Mouse (Mus musculus) gastrocnemius, postnatal 25 days (tissue): ENCODE measurements around the gene Sfxn5. TPM values are rescaled to one million over a fixed set of nuclear protein-coding genes. Genes with fewer than 3 reads are reported as not detected.

Experiments used
- DNase-seq: peaks from one replicate; pipeline ENCODE4 v3.0.0; 2022
- microRNA-seq, 2 experiments: library from miRNA; unstranded; fragments of <30 nt; microRNA quantifications; one replicate each; pipeline ENCODE4 v1.2.0; 2021; ENCODE audit warnings: borderline replicate concordance in 2 of 2
- total RNA-seq, 2 experiments: library from RNA; stranded (reverse); gene quantifications; 1 replicate in 1 of 2; 2 replicates in 1 of 2; pipeline ENCODE4 v1.2.3; 2021

Sfxn5 gene
- total RNA-seq, 2 experiments from 2014 or later = 5.0 to 7.3 TPM

- DNase-seq = no peak
Observed at GRCm38 (mm10) chr6:85189911-85190591, 143.2 kb downstream of the Sfxn5 start.

GRCm38 (mm10) chr6:85189361-85189760, 143.9 kb downstream of the Sfxn5 start:
- no peak for DNase-seq

- no peak for DNase-seq
Observed at GRCm38 (mm10) chr6:85188256-85189110, 144.7 kb downstream of the Sfxn5 start.

- DNase-seq = no peak
Observed at GRCm38 (mm10) chr6:85187340-85188211, 145.6 kb downstream of the Sfxn5 start, which contains the start of gene Emx1. Gene Emx1 (plus strand): TSS chr6:85187438.

- no peak for DNase-seq
Observed at GRCm38 (mm10) chr6:85186744-85187059, 146.5 kb downstream of the Sfxn5 start.

GRCm38 (mm10) chr6:85186033-85186743, 147.0 kb downstream of the Sfxn5 start:
- no peak for DNase-seq

- DNase-seq = no peak
Observed at GRCm38 (mm10) chr6:85183951-85184350, 149.3 kb downstream of the Sfxn5 start.

- DNase-seq = no peak
Observed at GRCm38 (mm10) chr6:85180036-85180435, 153.2 kb downstream of the Sfxn5 start.

- no peak for DNase-seq
Observed at GRCm38 (mm10) chr6:85179569-85179968, 153.7 kb downstream of the Sfxn5 start.

- no peak for DNase-seq
Observed at GRCm38 (mm10) chr6:85165440-85165921, 167.7 kb downstream of the Sfxn5 start.

Small RNA genes lying within 50 kb of the gene (microRNA-seq; reads per million reads assigned to microRNA genes)
- gene Mir705 = 0 reads per million in 2 experiments

Other genes with a start within 250 kb of the Sfxn5 start
- 10 to 100 TPM; 44.9 to 50.4 TPM for gene Spr, start 195.7 kb downstream of the Sfxn5 start, total RNA-seq
- not detected for gene Emx1, start 146.0 kb downstream of the Sfxn5 start, total RNA-seq
- gene Rab11fip5, start 41.2 kb upstream of the Sfxn5 start, total RNA-seq = 10 to 100 TPM; 22.7 to 26.5 TPM
- gene Noto, start 90.5 kb upstream of the Sfxn5 start, total RNA-seq = not detected
- gene Smyd5, start 98.6 kb upstream of the Sfxn5 start, total RNA-seq = 1 to 10 TPM; 5.8 to 6.1 TPM
- 100 to 1,000 TPM; 108 to 109 TPM for gene Cct7, start 118.1 kb upstream of the Sfxn5 start, total RNA-seq
- 10 to 100 TPM; 12.4 to 14.6 TPM for gene Pradc1, start 118.5 kb upstream of the Sfxn5 start, total RNA-seq
- gene Fbxo41, start 169.6 kb upstream of the Sfxn5 start, total RNA-seq = not detected
- not detected for gene Egr4, start 180.2 kb upstream of the Sfxn5 start, total RNA-seq